Mouse (Mus musculus) skeletal muscle tissue, adult 2 months (tissue): ENCODE data around the gene Zfp524.
"Not testable (repeated sequence)": the region's sequence is repeated elsewhere in the genome, so short reads cannot be mapped to it uniquely, and the experiment has no call there.

Experiments
- DNase-seq: peaks from one replicate; pipeline ENCODE4 v3.0.0-alpha.2; 2012; ENCODE audit warnings: low read depth, low spot score

Zfp524 gene

DNA sequence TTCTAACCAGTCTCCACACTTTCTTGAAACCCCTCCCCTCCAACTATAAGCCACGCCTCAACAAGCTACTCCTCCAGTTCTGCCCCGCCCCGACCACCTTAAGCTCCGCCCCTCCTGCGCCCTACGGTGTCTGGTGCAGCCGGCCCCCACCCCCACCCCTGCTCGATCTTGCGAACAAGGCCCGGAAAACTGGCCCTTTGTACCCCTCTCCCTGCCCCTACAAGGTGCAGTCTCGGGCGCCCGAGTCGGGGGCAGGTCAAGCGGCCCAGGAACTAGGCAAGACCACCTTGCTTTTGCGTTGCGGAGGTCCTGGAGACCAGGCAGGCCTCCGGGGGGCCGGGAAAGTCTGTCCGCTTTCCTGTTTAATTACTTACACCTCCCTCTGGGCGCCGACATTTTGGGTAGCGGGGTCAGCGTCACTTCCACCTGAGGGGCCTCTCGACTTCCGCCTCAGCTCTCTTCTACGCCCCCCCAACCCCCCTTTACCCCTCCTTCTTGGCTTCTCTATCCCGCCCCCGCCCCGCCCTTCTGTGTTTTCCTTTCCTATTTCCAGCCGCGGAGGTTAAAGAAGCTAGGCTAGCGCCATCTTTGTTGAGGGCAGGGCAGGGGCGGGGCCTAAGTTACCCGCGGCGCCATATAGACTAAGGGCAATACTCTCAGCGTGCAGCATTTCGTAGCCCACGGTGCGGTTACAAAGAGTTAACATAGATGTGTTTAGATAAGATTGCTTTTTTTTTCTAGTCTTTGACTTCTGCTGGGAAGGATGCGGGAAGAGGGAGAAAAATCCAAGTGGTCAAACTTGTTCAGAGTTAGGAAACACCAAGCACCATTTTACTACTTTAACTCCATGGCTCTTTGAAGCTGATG, at the start of gene Zfp524, which contains the start of gene Fiz1:
Gene Zfp524 (plus strand): TSS at position 165 of the 867 bp plus-strand sequence.
Gene Fiz1 (minus strand): TSS at position 447 of the 867 bp plus-strand sequence.
- peak; percentile 95 for DNase-seq

DNA sequence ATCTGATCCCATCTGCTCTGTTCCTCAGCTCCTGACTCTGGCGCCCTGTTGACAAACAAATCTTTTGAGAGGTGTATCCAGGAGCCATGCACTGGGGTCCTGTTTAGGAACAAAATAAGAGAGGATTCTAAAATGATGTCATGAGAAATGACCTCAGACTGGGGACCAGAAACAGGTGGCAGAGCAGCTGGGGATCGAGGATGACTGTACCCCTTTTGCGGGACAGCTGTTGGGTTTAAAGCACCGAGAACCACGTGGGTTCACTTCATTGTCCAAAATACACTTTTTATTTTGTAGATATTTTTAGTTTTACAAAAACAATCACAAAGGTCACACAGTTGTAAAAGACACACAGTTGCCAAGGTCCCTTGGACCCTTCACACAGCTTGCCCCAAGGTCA, 49.2 kb upstream of the Zfp524 start:
- no peak for DNase-seq

DNA sequence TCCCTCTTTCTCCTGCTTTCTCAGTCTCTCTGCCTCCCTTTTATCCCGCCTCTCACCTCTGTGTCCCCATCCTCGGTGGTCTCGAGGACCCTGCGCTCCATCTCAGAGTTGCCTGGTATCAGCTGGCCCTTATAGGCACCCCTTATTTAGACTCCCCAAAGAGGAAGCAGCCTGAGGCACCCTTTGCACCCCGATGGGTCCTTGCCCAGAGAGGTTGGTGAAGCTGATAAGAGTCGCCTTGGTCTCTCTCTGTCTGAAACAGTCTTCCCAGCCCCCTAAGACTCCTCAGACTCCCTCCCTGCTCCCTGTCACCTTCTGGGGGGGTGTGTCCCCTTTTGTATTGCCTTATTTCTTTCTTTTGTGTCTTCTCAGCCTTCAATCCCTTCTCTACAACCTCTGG, 43.1 kb upstream of the Zfp524 start, which contains the start of gene Sbk3:
Gene Sbk3 (minus strand): TSS at position 101 of the 400 bp plus-strand sequence.
- DNase-seq = no peak

DNA sequence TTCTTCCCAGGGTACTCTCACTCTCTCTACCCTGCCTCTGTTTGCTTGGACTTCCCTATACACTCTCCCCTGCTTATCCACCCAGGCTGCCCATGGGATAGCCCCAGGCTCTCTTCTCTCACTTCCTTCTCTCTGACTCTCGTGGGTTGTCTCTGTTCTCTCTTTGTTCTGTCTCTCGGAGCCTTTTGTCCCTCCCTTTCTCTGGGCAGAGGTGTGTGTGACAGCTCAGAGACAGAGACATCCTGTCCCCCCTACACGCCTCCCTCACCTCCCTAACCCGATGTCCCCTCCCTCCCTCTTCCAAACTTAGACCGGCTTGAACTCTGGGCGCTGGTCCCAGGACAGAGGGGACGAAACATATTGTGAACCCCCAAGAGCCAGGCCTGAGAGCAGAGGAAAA, 42.5 kb upstream of the Zfp524 start:
- no peak for DNase-seq

DNA sequence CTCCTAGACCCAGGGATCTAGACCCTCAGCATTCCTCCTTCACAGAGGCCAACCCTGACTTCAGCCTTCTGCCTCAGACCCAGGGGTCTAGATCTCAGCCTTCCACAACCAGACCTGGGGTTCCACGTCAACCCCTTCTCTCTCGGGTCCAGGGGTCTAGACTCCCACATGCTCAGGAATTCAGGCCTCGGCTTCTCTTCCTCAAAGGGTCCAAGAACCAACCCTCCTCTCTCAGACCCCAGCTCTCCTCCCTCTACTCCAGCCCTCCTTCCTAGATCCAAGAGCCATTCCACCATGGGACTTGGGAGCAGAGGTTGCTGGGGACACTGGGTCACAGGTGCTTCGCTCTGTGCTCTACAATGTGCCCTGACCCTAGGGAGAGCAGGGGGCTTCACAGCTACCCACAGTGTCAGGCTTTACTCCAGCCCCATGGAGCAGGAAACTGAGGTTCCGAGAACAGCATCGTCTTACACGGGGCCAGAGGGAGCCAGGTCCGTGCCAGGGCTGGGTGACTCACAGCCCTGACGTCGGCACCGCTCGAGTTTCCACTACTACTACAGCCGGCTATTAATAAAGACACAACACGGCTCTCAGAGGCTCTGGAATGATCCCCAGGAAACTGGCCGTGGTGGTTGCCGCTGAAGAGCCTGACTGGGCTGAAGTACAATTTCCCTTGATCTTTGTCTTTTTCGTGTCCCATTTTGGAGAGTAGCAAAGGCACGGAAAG, 41.7 kb upstream of the Zfp524 start:
- peak; percentile 90 for DNase-seq

DNA sequence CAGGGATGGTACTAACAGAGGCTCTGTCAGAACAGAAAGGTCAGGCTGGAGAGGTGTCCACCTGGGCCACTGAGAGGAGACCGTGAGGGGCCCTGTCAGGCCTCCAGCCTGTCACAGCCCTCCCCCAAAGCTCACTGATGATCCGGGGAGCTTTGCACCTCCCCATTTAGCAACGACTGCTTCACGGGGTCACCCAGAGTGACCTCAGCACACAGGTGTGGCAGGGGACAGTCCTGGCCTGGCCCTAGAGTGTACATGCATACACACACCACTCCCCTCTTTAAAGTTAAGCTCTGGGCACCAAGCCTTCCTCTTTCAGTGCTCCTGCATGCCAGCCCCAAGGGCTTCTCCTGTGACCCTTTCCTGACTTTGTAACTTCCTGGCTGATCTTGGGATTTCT, 38.8 kb upstream of the Zfp524 start:
- peak; percentile 57 for DNase-seq

DNA sequence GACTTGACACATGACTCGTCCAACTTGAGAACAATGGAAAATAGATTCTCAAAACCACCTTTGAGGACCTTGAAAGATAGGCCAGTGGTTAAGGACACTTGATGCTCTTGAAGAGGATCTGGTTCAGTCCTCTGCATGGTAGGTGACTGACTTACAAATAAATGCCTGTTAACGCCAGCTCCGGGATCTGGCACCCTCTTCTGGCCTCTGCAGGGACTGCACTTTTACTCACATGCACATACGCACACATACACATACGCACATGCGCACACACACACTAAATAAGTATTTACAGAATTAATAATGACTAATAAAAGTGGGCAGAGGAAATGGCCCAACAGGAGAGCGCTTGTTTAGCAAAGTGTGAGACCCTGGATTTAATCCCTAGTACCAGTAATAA, 37.4 kb upstream of the Zfp524 start:
- DNase-seq = no peak

DNA sequence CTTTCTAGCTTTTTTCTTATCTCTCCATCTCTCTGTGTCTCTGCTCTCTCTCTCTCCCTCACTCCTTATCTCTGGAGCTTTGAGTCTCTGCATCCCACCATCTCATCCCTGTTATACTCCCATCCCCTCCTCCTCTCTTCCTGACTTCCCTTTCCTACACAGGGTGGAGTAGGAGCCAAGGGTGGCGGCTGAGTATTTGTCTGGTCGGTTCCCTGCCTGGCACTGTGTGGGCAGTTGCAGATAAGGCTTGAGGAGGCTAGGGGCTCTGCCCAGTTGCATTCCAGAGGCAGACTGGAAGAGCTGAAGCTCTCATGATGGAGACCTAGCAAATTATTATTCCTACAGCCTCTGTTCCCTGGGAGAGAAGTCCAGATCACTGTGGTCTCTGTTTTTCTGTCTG, 26.0 kb upstream of the Zfp524 start:
- no peak for DNase-seq

DNA sequence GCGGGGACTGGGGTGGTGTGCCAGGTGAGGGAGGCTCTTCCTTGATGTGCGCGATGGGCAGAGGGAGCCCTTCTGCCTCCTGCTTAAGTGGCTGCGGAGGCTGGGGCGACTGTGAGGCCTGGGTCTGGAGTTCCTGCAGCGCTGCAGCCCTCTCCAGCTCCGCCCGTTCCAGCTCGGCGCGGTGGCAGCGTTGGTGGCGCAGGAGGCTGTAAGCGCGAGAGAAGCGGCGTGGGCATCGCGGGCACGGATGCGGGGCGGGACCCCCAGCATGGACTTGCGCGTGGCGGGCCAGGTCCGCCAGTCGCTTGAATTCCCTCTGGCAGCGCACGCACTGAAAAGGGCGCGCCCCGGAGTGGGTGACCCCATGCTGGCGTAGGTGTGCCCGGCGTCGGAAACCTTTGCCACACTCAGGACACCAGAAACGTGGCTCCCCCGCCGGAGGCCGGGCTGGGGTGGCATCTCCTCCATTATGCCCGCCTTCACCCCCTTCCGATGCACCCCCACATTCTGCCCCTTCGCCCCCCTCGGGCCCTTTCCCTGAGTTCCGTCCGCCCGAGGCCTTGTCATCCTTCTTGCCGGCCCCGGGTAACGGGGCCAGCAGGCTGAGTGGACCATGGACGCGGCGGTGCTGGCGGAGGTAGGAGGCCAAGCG, 20.7 kb upstream of the Zfp524 start:
- no peak for DNase-seq

DNA sequence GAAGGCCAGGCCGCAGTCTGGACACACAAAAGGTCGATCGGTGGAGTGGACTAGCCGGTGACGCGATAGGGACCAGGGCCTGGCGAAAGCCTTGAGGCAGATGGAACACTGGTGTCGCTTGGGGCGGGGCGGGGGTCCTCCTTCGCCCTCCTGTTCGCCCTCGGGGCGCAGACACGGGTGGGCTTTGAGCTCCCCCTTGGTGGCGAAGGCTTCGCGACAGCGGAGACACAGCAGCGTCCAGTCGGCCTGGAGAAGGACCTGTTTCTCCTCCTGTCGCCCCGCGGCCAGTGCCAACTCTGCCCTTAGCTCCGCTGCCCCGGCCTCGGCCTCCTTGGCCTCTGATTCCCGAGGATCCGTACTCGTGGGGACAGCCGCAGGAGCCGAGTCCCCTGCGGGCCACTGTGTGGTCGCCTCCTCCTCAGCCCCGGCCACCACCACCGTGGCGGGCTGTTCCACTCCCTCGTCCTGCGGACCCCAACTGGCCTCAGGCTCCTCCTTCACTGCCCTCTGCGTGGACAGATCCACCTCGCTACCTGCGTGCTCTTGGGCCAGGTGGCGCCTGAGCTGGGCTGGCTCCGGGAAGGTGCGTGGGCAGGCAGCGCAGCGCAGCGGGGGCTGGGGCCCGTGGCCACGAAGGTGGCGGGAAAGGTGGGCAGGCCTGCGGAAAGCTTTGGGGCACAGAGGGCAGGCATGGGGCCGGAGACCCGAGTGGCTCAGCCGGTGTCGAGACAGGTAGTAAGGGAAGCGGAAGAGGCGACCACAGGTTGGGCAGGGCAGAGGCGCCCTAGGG, 20.0 kb upstream of the Zfp524 start:
- no peak for DNase-seq

DNA sequence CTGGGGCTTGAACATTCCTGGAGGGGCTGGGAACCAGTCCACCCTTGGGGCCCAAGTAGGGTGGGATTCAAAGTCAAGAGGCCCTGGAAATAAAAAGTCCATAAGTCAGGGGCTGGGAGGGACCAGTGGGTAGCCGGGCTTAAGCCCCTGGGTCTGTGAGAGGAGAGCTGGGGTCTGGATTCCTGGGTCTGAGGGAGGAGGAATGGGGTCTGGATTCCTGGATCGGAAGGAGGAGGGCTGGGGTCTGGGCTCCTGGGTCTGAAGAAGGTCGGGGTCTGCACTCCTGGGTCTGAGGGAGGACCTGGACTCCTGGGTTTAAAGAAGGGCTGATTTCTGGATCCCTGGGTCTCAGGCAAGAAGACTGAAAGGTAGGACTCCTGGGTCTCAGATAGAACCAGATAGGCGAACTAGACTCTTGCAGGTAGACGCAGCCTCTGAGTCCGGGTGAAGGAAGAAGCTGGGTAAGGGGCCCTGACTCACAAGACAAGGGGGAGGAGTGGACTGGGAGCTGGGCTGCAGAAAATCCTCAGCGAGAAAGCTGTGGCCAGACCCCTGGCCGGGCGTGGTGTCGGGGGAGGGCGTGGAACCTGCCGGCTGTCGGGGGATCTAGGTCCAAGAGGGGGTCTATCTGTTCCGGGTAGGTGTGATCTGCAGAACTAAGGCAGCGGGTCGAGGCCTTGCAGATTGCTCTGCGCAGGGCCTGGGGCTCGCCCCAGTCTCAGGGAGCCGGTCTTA, 18.8 kb upstream of the Zfp524 start:
- no peak for DNase-seq

DNA sequence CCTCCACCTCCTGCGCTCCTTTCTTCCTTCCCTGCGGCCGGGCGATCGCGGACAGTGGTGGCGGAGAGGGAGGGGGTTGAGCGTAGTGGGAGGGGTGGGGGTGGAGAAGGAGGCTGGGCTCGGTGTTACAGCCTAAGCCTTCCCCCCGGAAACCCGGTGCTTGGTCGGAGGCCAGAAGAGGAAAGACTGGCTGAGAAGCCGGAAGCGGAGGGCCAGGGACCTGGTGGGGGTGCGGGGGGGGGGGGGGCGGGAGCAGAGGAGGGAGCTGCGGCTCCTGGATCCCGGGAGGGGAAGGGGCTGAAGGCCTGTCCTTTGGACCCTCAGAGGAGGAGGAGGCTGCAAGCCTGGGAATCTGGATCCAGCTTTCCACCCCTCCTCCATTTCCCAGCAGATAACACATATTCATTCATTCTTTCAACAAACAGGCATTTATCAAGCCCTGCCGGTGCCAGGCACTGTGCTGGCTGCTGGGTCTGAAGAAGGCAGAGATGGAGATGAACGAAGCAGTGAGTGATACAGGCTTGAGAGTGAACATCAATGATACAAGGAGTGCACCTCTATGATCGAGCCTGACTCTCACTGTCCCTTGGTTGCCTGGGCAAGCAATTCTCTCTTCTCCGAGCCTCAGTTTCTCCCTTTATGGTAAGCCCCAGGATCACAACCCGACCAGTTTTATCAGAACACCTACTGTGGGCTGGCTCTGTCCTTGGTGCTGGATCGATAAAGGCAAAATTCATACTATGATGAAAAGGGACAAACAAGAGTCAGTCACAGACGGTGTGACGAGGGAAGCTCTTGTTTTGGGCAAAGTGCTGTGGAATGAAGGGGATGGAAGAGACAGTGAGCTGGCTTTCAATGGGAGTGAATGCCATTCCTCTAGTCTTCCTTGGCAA, 18.0 kb upstream of the Zfp524 start, which contains the start of gene Zfp579:
Gene Zfp579 (minus strand): TSS at position 156 of the 893 bp plus-strand sequence.
- peak; percentile 91 for DNase-seq

DNA sequence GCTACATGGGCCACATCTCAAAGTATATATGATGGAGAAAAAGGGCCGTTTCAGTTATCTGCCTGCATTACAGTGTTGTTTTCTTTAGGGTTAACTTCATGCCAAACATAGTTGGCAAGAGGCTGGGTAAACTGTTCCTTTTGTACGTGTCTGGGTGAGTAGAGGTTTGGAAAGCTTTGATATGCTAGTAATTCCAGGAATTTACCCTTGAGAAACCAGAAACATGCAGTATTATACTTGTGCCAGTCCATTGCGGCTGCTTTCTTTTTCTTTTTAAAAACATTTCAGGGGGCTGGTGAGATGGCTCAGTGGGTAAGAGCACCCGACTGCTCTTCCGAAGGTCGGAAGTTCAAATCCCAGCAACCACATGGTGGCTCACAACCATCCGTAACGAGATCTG, 17.3 kb upstream of the Zfp524 start:
- DNase-seq = no peak

DNA sequence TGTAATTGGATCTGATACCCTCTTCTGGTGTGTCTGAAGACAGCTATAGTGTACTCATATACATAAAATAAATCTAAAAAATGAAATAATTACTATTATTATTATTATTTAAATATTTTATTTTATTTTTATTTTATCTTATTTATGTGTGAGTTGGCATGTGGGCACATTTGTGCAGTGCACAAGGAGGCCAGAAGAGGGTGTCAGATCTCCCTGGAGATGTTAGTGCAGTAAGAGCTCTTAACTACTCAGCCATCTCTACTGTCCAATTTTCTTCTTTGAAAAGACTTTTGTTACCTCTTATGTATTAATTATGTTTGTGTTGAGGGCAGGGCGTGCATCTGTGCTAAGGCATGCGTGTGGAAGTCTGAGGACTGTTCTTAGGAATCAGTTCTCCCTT, 14.3 kb upstream of the Zfp524 start:
- DNase-seq = no peak

DNA sequence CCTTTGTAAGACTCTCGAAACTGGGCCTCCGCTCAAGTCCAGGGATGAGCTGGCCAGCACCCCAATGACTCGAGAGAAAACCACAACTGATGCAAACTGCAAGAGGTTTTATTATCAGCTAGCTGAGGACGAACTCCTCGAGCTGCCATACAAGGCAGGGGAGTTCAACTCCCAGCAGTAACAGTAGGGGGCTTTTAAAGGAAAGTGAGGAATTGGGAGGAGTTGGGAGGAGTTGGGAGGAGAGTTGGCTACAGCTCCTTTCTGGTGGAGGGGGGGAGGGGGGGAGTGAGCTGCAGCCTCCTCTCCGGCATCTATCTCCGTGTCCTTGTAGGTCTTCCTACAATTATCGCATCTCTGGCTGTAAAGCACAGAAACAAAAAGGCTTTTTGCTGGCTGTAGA, 11.3 kb upstream of the Zfp524 start:
- DNase-seq = not testable (repeated sequence)

DNA sequence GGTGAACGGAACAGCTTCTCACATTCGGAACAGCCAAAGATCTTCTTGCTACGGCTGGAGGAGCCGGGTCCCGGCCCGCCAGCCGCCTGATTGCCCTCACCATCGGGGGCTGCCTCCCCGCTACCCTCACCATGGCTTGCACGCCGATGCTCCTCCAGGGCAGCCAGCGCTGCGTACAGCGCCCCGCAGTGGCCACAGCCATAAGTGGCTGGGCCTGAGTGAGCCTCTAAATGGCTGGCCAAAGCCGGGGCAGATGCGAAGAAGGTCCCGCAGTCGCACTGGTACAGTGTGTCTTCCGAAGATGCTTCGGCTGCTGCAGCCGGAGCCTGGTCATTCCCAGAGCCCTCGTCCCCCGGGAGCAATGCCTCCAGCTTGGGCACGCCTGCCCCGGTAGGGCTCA, 6.0 kb upstream of the Zfp524 start:
- no peak for DNase-seq

DNA sequence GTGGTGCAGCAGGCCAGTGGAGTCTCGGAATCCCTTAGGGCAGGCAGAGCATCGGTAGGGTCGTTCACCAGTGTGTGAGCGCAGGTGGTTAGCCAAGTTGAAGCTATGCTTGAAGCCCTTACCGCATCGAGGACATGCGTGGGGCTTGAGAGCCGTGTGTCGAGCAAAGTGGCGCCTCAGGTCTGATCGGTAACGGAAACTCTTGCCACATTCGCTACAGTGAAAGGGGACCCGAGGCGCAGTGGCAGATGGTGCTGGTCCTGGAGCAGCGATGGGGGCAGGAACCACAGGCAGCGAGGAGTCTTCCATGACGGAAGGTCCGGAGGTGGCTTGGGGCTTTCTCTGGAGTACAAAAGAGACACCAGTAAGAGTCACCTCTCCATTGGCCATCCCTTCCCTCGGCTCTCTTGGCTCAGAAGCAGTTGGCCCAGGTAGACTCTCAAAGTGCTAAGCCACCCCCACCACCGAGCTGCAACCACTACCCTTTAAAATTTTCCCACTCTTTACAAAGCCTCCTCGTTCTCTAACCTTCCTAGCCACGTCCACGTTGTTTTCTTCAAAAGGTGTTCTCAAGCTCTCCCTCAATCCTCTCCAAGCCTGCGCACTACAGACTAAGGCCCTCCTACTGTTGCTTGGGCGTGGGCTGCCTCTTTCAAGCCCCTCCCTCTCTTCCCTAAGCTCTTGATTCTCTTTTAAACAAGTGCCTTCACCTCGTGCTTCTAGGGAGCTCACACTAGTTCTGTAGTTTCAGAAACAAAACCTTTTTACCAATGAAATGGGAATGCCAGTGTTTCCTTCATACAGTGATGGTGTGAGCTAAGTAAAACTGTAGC, 1.3 kb upstream of the Zfp524 start:
- DNase-seq = no peak

DNA sequence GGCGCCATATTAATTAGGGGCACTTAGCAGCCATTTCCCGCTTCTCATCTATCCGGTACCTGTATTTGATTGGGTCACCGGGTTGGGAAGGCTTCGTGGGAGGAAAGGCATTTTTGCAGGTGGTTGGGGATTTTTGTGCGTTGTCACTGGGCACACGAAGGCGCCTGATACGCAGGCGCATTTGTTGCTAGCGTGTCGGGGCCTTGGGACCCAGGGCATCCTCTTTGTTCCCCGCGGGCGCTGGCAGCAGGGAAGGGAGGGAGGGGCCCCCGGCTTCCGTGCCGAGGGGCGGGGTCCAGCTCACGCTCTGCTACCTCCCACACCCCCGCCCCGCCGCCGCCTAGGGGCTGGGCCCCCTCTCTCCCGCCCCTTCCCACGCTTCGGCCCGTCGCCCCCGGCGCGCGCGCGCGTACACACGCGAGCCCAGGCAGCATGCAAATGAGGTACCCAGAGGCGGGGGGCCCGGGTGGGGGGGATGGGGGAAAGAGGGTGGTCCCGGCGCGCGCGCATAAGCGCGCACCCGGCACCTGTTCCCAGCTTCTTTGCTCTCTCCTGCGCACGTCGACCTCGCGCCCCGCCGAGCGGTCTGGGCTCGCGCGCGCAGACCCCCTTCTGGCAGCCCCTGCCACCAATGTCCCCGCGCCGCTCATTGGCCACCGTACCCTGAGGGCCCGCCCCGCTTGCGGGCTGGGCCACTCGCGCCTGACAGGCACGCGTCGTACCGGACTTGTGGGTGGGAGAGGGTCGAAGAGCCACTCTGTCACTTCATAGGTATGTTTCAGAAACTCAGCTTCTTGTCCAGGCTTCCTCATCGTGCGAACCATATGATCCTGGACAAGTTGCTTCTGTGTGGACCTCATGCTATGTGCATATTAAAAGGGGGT, 1.1 kb downstream of the Zfp524 start, which contains the start of gene Gm44973:
Gene Gm44973 (plus strand): TSS at position 379 of the 884 bp plus-strand sequence.
- DNase-seq = peak; percentile 90
